In the genomic region with DNA sequence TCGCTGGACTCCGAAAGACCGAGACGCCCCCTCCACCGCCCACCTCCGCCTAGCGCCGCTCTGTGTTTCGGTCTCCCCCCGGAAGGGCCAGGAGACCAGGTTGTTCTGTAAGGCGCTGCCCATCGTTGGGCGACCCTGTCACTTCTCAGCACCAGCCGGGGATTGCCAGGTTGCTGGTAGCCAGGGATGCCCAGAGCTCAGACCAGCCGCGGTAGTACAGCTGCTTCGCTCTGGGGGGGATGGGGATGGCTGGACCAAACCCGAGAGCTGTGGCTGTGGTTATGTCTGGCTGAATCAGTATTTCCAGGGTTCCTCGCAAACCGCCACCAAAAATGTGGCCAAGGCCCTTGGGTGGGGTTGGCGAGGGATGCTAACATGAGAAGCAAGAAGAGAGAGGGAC, we compare ENCODE assay signal across 8 mouse cellular contexts. TPM values are rescaled to one million over a fixed set of nuclear protein-coding genes. Genes with fewer than 3 reads are reported as not detected.
DNase-seq lines count a peak whose midpoint lies in the region; ATAC-seq and TF ChIP-seq lines count a peak whose summit lies in the region.

No protein-coding gene starts in this region.

- no peak for TF ChIP-seq CTCF in C2C12 (IDR thresholded peaks at IDR 0.05; ENCODE audit: control insufficient read depth, insufficient read depth, insufficient read length)

- under 1% methylated on average over 21 of the region's 21 CpGs for WGBS in forebrain, embryonic 12.5 days
- 2% methylated on average over 21 of the region's 21 CpGs for WGBS in liver, embryonic 15.5 days (ENCODE audit: insufficient replicate concordance)

- H3K27ac ChIP-seq in forebrain, embryonic 12.5 days: 0 out of 2 replicates have a peak overlapping the region, but pooled peaks have one; percentile 3
- H3K27ac ChIP-seq in liver, embryonic 15.5 days (replicated peaks): no peak overlapping the region

- no peaks in the 10 kb centered on the region for H3K27me3 ChIP-seq in C2C12 (ENCODE audit: control insufficient read depth, insufficient read depth, insufficient read length)
- peaks cover 40% of the 10 kb centered on the region for H3K27me3 ChIP-seq in forebrain, embryonic 12.5 days
- peaks cover 84% of the 10 kb centered on the region for H3K27me3 ChIP-seq in liver, embryonic 15.5 days

- ATAC-seq in forebrain, embryonic 12.5 days (ENCODE audit: low FRiP score): no peak
- ATAC-seq in liver, embryonic 15.5 days (ENCODE audit: insufficient read depth): no peak

- peak overlapping the region; percentile 37 for H3K4me3 ChIP-seq in C2C12 (ENCODE audit: insufficient read depth, poor library complexity, severe bottlenecking)
- peak overlapping the region; percentile 61 for H3K4me3 ChIP-seq in forebrain, embryonic 12.5 days (replicated peaks)
- H3K4me3 ChIP-seq in liver, embryonic 15.5 days (replicated peaks): peak overlapping the region; percentile 63

- peak; percentile 70 for DNase-seq in cerebellum, adult 9-10 months
- DNase-seq in cerebellum, adult 11-12 months: no peak
- no peak for DNase-seq in adrenal gland, postnatal 14 days
- DNase-seq in Muller cell, postnatal 12 days (ENCODE audit: inconsistent ontology term): no peak
- DNase-seq in retina, embryonic 14.5 days (ENCODE audit: low spot score): no peak

- peak overlapping the region; percentile 55; the same call in 1 of the 2 replicates for H3K9ac ChIP-seq in forebrain, embryonic 12.5 days
- H3K9ac ChIP-seq in liver, embryonic 15.5 days: peak overlapping the region; percentile 25; the same call in 1 of the 2 replicates

- no peaks in the 10 kb centered on the region for H3K9me3 ChIP-seq in forebrain, embryonic 12.5 days
- no peaks in the 10 kb centered on the region for H3K9me3 ChIP-seq in liver, embryonic 15.5 days (replicated peaks)

- peak overlapping the region; percentile 72 for H3ac ChIP-seq in C2C12 (ENCODE audit: control insufficient read depth, insufficient read length, low read depth)

- no peaks in the 10 kb centered on the region for H3K79me3 ChIP-seq in C2C12 (ENCODE audit: low read depth)

- no peaks in the 10 kb centered on the region for H3K79me2 ChIP-seq in C2C12 (ENCODE audit: control insufficient read depth, insufficient read depth)

- H3K4me2 ChIP-seq in forebrain, embryonic 12.5 days: peak overlapping the region; percentile 99
- peak overlapping the region; percentile 93 for H3K4me2 ChIP-seq in liver, embryonic 15.5 days

- H3K4me1 ChIP-seq in forebrain, embryonic 12.5 days: peaks cover 27% of the 10 kb centered on the region
- H3K4me1 ChIP-seq in liver, embryonic 15.5 days (replicated peaks): peaks cover 31% of the 10 kb centered on the region

- no peaks in the 10 kb centered on the region for H3K36me3 ChIP-seq in C2C12 (ENCODE audit: control insufficient read depth, insufficient read depth)
- H3K36me3 ChIP-seq in forebrain, embryonic 12.5 days (replicated peaks): no peaks in the 10 kb centered on the region
- H3K36me3 ChIP-seq in liver, embryonic 15.5 days (replicated peaks): no peaks in the 10 kb centered on the region

TF ChIP-seq in C2C12, 6 proteins besides CTCF, POLR2A, EP300 and RAD21:
- TF ChIP-seq MAX (IDR thresholded peaks at IDR 0.05) (no peak), MYOD1 (IDR thresholded peaks at IDR 0.05; ENCODE audit: control insufficient read depth, insufficient read length, low read depth) (no peak), CEBPB (IDR thresholded peaks at IDR 0.05; ENCODE audit: low read depth) (no peak), USF1 (IDR thresholded peaks at IDR 0.05; ENCODE audit: low read depth) (no peak), FOSL1 (IDR thresholded peaks at IDR 0.05; ENCODE audit: insufficient read depth, low read length, poor library complexity, severe bottlenecking) (no peak), MYOG (IDR thresholded peaks at IDR 0.05; ENCODE audit: control insufficient read depth, extremely low read depth, insufficient read length) (no peak)

RNA-seq across cellular contexts. Expression of a gene that starts 0.5 kb away (rescaled TPM):
- polyA plus RNA-seq in C2C12 (2012; fragmentation: generic; extraction: Trizol): 6.7 TPM
- 3.5 and 4.0 TPM in 2 replicates for polyA plus RNA-seq in forebrain, embryonic 12.5 days (2016; fragmentation: Nextera tagmentation; extraction: Ambion mirVana)
- polyA plus RNA-seq in liver, embryonic 15.5 days (2015; fragmentation: Nextera tagmentation; extraction: Ambion mirVana): 1.4 and 2.0 TPM in 2 replicates
- 19.6 and 21.5 TPM in 2 replicates for total RNA-seq in adrenal gland, postnatal 14 days (2021)
